Mouse (Mus musculus) induced T-regulatory cell, adult 2 months (primary cell): ENCODE results near the gene Itga3.

Experiments
- DNase-seq: peaks from one replicate; pipeline ENCODE4 v3.0.0-alpha.2; 2012; ENCODE audit warnings: low read depth

The Itga3 gene

DNA sequence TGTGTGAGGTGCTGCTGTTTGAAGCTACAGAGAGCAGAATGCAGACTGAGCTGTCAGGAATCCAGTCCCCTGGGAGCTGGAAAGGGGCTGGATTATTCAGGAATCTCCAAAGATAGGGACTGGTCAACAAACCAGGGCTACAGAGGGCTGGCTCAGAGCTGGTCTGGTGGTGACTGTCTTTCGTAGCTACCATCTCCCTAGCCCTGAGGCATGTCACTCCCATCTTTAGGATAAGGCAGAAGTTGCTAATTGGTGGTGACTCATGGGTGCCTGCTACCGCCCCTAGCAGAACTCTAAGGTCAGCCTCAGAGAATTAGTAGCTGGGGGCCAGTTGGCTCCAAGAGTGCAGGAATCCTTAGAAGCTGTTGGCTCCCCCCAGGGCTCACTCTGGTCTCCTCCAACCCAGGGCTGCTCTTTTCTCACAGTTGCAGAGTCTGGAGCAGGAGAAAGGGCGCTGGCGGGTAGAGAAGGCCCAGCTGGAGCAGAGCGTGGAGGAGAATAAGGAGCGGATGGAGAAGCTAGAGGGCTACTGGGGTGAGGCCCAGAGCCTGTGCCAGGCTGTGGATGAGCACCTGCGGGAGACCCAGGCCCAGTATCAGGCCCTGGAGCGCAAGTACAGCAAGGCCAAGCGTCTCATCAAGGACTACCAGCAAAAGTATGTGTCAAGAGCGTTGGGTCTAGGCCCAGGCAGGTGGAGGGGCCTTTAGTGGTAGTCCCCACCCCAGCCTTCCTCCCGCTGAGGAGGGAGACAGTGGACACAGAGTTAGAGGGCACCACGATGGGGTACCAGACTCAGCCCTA lies 72.3 kb downstream of the Itga3 start:
- DNase-seq = no peak

DNA sequence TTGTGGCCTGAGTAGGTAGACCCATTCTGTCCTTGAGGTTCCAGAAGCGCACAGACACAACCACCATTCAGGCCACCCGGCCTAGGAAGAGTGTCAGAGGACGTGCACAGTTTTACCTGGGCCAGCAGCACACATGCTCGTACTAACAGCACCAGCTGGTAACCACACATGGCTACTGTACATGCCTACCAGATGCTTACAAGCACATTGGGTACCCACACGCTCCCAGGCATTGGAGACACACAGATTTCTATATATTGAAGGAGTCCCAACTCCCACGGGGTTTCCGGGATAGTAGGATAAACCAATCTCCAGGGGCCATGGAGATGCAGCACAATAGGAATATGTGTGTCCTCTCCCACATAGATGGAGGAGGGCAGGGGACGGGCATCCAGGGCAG lies 73.9 kb downstream of the Itga3 start:
- DNase-seq = no peak

DNA sequence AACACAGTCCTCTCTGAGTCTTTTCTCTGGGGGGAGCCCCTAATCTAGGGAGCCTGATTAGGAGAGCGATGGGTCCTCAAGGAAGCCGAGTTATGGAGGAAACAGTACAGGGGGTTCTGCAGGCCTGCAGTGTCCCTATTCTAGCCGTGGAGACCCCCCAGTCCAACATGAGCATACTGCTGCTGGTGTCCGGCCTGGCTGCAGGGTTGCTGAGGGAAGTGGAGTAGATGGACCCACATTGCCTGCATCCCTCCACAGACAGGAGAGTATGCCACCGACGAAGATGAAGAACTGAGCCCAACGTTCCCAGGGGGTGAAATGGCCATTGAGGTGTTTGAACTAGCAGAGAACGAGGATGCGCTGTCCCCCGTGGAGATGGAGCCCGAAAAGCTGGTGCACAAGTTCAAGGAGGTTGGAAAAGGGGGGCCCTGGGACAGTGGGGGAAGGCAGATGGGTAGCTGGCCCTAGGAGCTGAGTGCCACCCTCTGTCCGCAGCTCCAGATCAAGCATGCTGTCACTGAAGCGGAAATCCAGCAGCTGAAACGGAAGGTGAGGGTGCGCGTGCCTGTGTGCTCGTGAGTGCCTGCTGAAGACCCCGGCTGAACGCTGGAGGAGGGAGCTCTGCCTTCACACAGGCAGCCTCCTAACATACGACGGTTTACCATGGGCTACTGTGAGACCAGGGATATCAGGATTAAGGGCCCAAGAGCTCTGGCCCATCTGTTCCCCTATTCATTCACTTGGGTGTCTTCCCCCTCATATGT lies 74.8 kb downstream of the Itga3 start:
- no peak for DNase-seq

DNA sequence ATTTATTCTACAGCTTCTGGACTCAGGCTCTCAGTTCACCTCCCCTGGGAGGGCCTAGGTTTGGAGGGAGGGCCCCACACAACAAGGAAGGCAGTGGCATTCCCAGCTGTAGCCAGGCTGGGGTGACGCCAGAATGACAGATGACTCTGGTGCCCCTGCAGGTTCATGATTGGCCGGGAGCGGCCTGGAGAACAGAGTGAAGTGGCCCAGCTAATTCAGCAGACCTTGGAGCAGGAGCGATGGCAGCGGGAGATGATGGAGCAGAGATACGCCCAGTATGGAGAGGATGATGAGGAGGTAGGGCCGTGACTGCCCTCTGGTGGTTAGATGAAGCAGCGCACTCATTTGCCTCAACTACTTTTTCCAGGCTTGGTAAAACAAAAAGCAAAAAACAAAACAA lies 75.5 kb downstream of the Itga3 start:
- peak; percentile 85 for DNase-seq

DNA sequence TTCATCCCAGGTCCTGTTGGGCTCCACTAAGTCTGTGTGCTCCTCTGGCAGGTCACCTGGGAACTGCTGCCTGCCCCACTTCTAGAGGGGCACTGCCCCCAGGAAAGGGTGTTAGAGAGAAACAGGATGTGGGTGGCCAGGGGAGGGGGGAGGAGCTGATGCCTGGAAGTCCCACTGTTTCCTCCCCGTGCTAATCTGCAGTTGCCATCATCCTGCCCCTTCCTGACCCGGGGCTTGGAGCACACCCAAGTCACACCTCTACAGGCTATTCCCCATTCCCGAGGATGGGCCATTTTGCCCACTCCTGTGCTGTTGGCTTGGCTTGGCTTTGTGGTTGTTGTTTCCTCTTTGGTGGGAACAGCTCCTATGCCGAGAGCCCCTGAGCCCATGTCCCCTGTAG lies 76.1 kb downstream of the Itga3 start:
- peak; percentile 77 for DNase-seq

DNA sequence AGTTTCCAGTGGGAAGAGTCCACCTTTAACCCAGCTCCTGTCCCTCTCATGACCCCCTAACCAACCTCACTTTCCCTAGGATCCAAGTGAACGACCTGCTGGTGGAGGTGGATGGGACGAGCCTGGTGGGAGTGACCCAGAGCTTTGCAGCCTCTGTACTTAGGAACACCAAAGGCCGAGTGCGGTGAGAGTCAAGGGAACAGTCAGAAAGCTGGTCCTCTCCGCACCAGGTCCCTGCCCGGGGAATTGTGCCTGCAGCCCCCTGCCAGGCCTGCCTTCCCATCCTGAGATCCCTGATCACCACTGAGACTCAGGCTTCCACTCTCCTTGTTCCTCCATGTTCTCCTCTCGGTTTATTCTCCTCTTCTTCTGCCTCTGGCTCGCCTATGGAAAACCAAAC lies 76.5 kb downstream of the Itga3 start:
- DNase-seq = no peak

DNA sequence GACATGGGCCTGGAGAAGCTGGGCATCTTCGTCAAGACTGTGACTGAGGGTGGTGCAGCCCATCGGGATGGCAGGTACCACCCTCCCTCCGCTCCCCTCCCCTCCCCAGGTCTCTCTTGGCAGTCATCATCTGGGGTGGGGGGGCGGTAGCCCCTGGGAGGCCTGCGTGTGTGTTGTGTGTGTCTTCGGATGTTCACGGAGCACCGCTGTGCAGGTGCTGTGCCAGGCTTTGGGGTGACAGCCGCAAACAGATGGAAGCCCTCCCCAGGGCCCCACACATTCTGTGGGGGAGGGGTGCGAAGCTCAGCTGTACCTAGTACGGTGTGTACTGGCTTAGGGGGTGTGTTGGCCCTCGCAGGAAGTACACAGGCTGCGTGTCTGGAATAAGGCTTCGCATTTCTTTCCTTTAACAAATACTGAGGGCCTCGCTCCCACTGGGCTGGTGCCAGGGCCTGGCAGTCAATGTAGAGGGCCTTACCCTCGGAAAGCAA lies 78.5 kb downstream of the Itga3 start:
- DNase-seq = peak; percentile 58

DNA sequence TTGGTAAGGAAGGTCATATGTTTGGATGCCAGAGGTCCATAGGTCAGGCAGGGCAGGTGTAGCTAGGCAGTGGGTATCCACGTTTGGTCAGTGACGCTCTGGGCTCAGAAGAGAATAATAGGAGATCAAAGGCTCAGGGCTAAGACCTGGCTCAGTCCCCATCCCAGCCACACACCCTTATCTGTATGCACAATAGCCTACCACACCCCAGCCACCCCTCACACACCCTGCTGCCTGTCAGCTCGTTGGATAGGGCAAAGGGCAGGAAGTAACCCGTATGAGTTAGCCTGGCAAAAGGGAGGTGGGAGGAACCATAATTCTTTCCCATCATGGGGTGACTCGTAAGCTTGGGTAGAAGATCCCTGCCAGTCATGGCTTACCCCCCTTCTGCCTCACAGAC lies 79.0 kb downstream of the Itga3 start:
- no peak for DNase-seq

DNA sequence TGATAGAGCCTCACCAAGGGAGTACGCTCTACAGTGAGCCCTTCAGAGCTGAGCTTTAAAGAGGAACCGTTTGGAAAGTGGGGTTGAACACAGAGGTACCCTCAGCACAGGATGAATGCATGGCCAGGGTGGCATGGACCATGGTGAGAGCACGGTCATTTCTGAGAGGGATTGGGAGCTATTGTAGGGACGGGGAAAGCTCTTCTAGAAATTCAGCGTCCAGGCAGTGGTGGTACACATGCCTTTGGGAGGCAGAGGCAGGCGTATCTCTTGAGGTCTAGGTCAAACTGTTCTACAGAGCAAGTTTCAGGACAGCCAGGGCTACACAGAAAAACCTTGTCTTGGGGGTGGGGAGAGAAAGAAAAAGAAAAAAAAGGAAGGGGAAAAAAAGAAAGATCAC lies 79.6 kb downstream of the Itga3 start:
- no peak for DNase-seq

DNA sequence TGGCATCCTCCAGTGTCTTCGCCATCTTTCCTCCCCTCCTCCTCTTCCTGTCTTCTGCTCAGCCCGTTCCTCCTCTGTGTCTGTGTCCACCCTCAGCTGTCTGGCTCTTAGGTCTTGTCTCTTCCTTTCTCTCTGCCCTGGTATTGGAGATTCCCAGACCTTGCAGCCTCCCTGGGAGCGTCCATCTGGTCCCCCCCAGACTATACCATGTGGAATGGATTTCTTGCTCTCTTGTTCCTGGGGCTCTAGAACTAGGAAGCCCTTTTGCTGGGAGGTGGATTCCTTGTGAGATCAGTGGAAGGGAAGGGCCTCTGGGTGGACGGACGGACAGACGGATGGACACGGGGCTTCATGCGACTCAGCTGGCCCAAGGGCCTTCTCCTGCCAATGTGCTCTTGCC lies 80.5 kb downstream of the Itga3 start:
- DNase-seq = no peak

DNA sequence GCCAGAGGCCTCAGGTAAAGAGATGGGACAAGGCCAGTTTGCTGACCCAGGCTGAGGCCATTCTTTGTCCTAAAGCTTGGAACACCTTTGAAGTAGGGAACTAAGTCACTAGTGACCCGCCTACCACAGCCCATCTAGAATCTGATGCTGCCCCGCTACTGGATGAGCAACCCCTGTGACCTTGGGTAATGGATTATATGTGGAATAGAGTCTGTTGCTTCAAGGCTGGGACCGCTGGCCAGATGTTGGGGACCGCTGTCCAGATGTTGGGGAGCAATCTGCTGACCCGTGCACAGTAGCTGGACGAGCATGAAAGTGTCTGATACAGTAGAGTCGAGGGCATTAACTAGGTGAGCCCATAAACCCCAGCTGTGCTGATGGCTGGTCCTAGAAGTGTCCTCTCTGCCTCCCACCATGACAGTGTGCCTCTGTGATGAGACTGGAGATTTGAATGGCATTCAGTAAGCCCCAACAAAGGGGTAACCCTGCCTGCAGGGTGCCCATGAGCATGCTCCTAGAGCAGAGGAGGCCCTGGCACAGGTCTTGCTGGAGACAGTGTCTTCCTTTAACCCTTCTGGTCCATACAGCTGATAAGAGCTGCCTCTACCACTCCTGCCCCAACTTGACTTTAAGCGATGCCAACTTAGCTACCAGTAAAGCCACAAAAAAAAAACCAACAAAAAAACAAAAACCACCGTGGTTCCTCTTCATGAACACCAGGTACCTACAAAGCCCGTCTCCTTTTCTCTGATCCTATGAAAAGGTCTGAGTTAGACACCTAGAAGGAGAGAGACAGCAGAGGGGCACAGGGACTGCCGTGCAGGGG lies 81.4 kb downstream of the Itga3 start:
- no peak for DNase-seq
